Mouse (Mus musculus) mammary gland, adult 2 months (tissue): ENCODE measurements around the gene Rbm24. TPM values are rescaled to one million over a fixed set of nuclear protein-coding genes. Genes with fewer than 3 reads are reported as not detected.

ENCODE experiments used
- polyA plus RNA-seq: library from polyadenylated mRNA; depleted of rRNA; stranded (reverse); fragments of >200 nt; gene quantifications from 2 replicates; pipeline ENCODE4 v1.2.3, GENCODE M21; 2012; ENCODE audit warnings: low replicate concordance; rRNA removed

Rbm24 gene
- polyA plus RNA-seq, result 6.3 and 75.1 TPM in 2 replicates

GRCm38 (mm10) chr13:46418141-46418601 lies at the start of gene Rbm24:
Gene Rbm24, plus strand, starts transcription at chr13:46418434.

Other genes starting within 250 kb of the Rbm24 start
- gene Stmnd1, start 144.7 kb upstream of the Rbm24 start, polyA plus RNA-seq, result 0.13 TPM in 1 of 2 replicates, not detected in the other
- 2.7 and 28.3 TPM in 2 replicates for gene Cap2, start 83.4 kb downstream of the Rbm24 start, polyA plus RNA-seq